Mouse (Mus musculus): ENCODE measurements around the gene Por.

The Por gene

DNA sequence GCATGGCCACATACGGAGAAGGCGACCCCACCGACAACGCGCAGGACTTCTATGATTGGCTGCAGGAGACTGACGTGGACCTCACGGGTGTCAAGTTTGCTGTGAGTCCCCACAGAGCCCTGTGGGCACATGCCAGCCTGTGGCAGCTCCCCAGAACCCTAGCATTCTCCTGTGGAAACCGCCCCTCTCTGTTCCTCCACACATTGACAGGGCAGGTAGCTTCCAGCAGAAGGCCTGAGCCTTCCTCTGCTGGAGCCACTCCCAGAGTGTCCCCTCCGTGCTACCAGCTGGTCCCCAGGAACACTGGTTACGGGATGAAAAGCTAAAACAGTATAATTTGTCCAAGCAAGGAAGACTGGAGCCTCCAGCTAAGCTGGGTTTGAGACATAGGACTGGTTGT, 60.4 kb downstream of the Por start:
- no peak for DNase-seq

DNA sequence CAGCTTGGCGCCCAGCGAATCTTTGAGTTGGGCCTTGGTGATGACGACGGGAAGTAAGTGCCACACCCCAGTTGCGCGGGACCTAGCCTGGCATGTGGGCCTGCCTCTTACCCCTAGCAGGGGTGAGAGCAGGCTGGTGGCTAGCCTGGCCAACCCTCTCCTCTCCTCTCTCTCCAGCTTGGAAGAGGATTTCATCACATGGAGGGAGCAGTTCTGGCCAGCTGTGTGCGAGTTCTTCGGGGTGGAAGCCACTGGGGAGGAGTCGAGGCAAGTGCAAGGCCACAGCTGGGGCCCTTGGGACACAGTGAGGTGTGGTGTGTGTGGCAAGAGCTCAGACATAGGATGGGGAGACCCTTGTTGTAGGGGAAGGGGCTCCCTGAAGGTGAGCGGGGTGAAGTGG, 61.1 kb downstream of the Por start:
- no peak for DNase-seq

DNA sequence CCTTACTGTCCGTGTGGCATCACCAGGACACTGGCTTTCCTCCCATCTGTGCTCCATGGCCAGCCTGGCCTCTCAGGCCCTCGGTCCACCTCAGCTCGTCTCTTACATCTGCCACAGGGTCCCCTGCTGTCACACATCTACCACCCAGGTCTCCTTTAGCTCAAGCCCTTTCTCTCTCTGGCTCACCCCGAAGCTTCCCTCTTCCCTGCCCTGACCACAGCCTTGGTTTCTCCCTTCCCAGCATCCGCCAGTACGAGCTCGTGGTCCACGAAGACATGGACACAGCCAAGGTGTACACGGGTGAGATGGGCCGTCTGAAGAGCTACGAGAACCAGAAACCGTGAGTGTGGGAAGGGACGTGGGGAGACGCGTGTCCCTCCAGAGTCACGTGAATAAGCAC, 61.5 kb downstream of the Por start:
- no peak for DNase-seq

DNA sequence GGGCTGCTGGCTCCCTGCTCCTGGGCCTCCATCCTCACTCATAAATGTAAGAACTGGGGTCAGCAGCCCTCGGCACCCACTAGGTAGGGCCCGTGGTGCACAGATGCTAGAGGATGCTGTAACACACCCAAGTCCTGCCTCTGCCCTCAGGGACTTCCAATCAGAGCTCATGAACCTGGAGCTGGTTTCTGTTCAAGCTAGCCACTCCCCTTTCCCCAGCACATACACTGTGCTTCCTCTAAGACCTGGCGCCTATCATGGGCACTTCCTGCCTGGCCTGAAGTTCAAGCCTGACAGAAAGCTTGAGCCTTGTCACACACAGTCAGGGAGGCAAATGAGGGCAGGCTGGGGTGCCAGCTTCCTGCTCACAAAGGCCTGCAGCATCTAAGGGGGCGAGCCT, 63.2 kb downstream of the Por start:
- no peak for DNase-seq

DNA sequence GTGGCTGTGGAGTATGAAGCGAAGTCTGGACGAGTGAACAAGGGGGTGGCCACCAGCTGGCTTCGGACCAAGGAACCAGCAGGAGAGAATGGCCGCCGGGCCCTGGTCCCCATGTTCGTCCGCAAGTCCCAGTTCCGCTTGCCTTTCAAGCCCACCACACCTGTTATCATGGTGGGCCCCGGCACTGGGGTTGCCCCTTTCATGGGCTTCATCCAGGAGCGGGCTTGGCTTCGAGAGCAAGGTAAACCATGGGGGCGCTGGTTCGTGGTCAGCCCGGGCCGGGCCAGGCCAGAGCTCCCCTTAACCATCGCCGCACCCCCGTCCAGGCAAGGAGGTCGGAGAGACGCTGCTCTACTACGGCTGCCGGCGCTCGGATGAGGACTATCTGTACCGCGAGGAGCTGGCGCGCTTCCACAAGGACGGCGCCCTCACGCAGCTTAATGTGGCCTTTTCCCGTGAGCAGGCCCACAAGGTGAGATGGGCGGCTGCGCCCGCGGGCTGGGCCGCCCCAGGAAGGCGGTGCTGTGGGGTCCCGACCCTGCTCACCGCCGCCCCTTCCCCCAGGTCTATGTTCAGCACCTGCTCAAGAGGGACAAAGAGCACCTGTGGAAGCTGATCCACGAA, 64.3 kb downstream of the Por start:
- DNase-seq, result no peak

GRCm38 (mm10) chr5:135735741-135736140, 65.9 kb downstream of the Por start:
- no peak for DNase-seq

DNA sequence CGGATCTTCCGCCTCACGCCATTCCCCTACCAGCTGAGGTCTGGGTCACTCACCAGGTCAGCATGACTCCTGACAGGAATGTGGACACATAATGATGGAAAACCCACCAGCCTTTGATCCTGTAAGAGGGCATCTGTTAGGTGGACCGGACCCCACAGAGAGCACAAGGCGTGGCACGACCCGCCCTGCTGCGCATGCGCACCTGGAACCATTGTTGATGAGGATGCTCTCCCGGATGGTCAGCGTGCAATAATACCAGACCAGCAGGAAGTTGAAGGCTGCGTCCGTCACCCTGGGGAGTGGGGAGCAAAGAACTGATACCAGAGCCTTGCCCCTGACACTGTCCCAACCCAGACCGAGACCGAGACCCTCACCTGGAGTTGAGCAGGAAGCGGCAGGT, 66.7 kb downstream of the Por start:
- no peak for DNase-seq

- DNase-seq, result no peak
These were observed 67.3 kb downstream of the Por start for GRCm38 (mm10) chr5:135737154-135737553.

DNA sequence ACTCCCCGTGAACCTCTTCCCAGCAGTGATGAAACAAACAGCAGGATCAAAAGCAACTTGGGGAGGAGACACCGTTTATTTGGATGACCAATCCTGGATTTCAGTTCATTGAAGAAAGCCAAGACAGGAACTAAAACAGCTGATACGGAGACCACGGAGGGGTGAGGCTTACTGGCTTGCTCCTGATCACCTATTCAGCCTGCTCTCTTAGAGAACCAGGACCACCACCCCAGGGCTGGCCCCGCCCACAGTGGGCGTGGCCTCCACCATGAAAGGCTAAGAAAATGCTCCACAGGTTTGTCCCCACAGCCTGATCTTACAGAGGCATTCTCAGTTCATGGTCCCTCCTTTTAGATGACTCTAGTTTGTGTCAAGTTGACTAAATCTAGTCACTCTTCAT, 68.4 kb downstream of the Por start:
- no peak for DNase-seq

GRCm38 (mm10) chr5:135742156-135742555, 72.3 kb downstream of the Por start:
- peak; percentile 68 to 73 for DNase-seq

DNA sequence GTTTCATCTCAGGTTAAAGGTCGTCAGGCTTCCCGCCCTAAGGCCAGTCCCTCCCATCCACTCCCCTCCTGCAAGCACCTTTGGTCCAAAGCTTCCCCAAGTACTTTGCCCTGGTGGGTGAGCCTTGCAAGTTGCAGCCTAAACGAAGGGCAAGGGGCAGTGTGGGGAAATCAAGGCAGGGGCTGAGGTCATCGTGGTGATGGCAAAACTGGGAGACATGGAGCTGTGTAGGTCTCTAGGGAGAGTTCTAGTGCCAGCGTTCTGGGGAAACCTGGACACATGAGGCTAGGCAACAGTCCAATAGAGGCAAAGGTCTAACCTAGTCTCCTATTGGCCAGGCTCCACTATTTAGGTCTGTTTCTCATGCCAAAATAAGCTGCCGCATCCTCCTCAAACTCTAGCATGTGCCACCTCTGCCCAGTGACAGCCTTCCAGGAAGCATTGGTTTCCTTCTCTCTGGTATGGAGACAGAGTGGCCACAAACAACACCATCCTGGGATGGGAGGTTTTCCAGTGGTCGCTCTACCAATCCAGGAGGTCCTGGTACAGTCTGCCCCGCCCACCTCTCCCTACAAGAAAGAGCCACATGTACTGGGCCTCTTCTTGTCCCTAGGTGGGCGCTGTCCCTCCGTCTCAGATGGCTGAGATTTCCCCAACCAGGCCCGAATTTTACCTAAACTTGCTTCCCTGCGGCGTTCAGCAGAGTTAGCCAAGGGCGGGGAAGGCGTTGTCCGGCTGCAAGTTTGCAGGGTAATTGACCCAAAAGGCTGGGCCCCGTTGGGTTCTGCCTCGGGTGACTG, 73.3 kb downstream of the Por start:
- DNase-seq, result peak; percentile 71 to 81

- DNase-seq, result peak; percentile 96 to 98
These were observed 74.1 kb downstream of the Por start, which contains the start of gene Tmem120a for GRCm38 (mm10) chr5:135743741-135744609. TSS of gene Tmem120a (minus strand) at chr5:135744448.

- no peak for DNase-seq
These were observed 74.9 kb downstream of the Por start for GRCm38 (mm10) chr5:135744742-135745141.

DNA sequence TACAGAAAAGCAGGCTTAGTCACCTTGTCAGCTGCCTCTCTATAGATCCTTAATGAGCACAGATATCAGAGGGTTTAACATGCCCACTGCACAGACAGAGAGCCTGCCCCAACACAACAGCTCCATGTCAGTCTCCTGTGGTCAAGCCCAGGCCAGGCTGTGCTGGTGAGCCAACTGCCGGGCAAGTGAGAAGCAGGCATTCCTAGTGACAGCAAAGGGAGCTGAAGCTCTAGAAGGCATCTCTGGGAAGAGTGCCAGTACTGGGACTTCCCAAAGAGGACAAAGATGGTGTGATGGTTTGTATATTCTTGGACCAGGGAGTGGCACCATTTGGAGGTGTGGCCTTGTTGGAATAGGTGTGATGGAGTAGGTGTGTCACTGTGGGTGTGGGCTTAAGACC, 81.2 kb downstream of the Por start:
- DNase-seq, result no peak

GRCm38 (mm10) chr5:135751595-135751994, 81.8 kb downstream of the Por start:
- DNase-seq, result no peak

DNA sequence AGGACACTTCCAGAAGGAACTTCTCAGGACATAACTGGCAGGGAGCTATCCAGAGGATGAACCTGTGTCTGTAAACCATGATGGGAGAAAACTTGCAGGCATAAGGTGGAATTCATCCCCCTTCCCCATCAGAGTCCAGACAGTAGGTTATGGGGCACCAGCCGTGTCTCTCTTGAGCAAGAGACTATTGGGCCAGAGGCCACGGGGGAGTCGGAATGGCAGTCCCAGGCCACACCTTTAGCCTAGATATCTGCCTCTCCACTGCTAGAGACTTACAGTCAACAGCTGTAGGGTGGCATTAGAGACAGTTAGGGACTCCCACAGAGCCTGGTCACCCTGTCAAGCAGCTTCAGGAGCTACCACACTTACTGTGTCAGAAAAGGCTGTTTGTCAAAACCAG, 92.0 kb downstream of the Por start:
- DNase-seq, result no peak

- DNase-seq, result peak; percentile 86 to 88
These were observed 93.7 kb downstream of the Por start for GRCm38 (mm10) chr5:135763526-135763925.

DNA sequence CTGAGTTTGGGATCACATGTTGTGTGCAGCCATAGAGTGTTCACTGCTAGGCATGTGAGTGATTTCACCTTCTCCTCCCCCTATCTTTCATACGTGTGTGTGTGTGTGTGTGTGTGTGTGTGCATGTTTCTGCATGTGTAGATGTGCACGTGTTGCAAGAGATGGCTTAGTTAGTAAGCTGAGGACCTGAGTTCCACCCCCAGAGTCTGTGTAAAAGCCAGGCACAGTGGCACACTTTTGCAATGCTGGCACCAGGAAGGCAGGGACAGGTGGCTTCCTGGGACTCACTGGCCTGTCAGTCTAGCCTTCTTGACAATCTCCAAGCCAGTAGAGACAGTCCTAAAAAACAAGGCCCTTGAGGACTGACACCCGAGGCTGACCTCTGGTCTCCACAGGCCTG, 95.1 kb downstream of the Por start:
- DNase-seq, result no peak

DNA sequence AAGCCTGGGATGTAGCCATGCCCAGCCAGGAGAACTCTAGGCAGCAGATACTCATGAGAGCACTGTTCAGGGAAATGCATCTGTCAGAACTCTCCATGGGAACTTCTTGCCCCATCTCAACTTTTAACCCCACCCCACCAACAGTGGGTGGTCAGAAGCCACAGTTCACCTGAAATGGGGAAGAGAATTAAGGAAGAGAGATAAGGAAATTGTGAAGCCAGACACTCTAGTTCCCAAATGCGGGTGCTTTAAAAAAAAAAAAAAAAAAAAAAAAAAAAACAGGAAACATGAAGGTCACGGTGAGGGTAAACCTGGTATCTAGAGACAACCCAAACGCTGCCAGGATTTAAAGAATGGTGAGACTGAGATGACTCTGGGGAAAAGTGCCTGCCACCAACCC, 102.7 kb downstream of the Por start:
- DNase-seq, result no peak

DNA sequence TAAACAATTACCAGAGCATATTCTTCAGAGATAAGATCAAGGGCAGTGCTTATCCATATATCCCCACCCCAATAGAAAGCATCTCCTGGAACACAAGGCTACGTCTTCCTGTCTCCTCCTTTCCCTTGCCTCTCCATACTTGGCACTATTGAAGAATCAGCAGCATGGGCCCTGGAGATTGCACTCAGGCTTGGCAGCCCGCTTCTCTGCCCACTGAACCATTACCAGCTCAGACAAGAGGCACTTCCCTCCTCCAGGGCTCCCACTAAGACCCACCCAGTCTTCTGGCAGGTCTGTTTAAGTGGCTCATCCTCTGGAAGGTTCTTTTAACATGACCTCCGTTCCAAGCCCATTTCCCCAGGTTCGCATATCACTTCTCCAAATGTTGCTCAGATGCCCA, 106.7 kb downstream of the Por start:
- DNase-seq, result peak; percentile 29 to 53

GRCm38 (mm10) chr5:135777796-135778470, 108.1 kb downstream of the Por start, which contains the start of gene Styxl1:
TSS of gene Styxl1 (minus strand) at chr5:135778385.
- DNase-seq, result peak; percentile 54 to 72

All from kidney, postnatal 4 days (tissue).